Mouse (Mus musculus) heart, adult 2 months (tissue): ENCODE results near the gene Nsun4. TPM values are rescaled to one million over a fixed set of nuclear protein-coding genes. Genes with fewer than 3 reads are reported as not detected.

ENCODE experiments used
- DNase-seq, 2 experiments: peaks; one replicate each; pipeline ENCODE4 v3.0.0; 2021
- H3K27ac ChIP-seq: fragments of 200-600 bp; 2 replicates; pipeline ENCODE4 v1.8.1; 2022
- H3K27me3 ChIP-seq: fragments of 200-500 bp; 2 replicates; pipeline ENCODE4 v1.6.1; 2012; ENCODE audit warnings: mild to moderate bottlenecking, low read length, inconsistent platforms, mixed read lengths; ENCODE audit not compliant: control insufficient read depth, insufficient read depth
- H3K36me3 ChIP-seq: fragments of 200-500 bp; 2 replicates; pipeline ENCODE4 v1.6.1; 2012; ENCODE audit warnings: low read length, inconsistent platforms; ENCODE audit not compliant: control insufficient read depth, insufficient read depth
- H3K4me1 ChIP-seq: fragments of 200-500 bp; 2 replicates; pipeline ENCODE4 v1.6.1; 2011; ENCODE audit warnings: low read length; ENCODE audit not compliant: control insufficient read depth, insufficient read depth
- H3K4me3 ChIP-seq: fragments of 200-600 bp; 2 replicates; pipeline ENCODE4 v1.8.1; 2022
- H3K79me2 ChIP-seq: fragments of 200-500 bp; replicated peaks from 2 replicates; pipeline ENCODE4 v1.6.1; 2012; ENCODE audit warnings: mild to moderate bottlenecking, inconsistent platforms, low read length, moderate library complexity, mixed read lengths; ENCODE audit not compliant: control insufficient read depth, insufficient read depth
- H3K9ac ChIP-seq: fragments of 200-500 bp; 2 replicates; pipeline ENCODE4 v1.6.1; 2012; ENCODE audit warnings: low read depth, mild to moderate bottlenecking, control low read depth, inconsistent platforms, low read length, mixed read lengths
- CTCF ChIP-seq: fragments of 200-600 bp; IDR thresholded peaks from 2 replicates; pipeline ENCODE4 v1.8.1; 2022; ENCODE audit warnings: antibody characterized with exemption, mild to moderate bottlenecking, moderate library complexity
- EP300 ChIP-seq: fragments of 200-500 bp; IDR thresholded peaks from 2 replicates; pipeline ENCODE4 v1.6.1; 2011; ENCODE audit warnings: low read depth, low read length, control low read depth; ENCODE audit not compliant: insufficient read depth
- POLR2A ChIP-seq: fragments of 200-500 bp; IDR thresholded peaks from 2 replicates; pipeline ENCODE4 v1.6.1; 2011; ENCODE audit warnings: mild to moderate bottlenecking, low read depth, low read length, control low read depth; ENCODE audit not compliant: insufficient read depth
- WGBS: fragments of 180-500 bp; shearing (Covaris S2); methylation state at CpG from one replicate; pipeline ENCODE4 v1.1.7; 2018; 5-methylcytosine and 5-hydroxymethylcytosine counted together
- intact Hi-C: fragments of 180-260 bp; cut with DNase I; formaldehyde crosslinking; loops from one replicate; pipeline ENCODE4 v1.15.1; 2025
- polyA plus RNA-seq: library from polyadenylated mRNA; depleted of rRNA; stranded (reverse); fragments of >200 nt; gene quantifications from 2 replicates; pipeline ENCODE4 v1.2.3, GENCODE M21; 2012
- total RNA-seq, 2 experiments: library from RNA; stranded (reverse); gene quantifications; 2 replicates each; pipeline ENCODE4 v1.2.3; 2021

Nsun4 gene
- total and polyA plus RNA-seq, 3 experiments = 24.3 to 28.4 (median 24.9) TPM

GRCm38 (mm10) chr4:116077240-116078095 is 23.8 kb upstream of the Nsun4 start:
- Histone ChIP-seq H3K9ac (peak overlapping the region; percentile 91), H3K4me1 (peaks cover 12% of the 10 kb centered on the region), H3K27me3 (no peaks in the 10 kb centered on the region), H3K27ac (peak overlapping the region; percentile 96), H3K4me3 (peak overlapping the region; percentile 97), H3K79me2 (peaks cover 2% of the 10 kb centered on the region; the same call in 1 of the 2 replicates), H3K36me3 (peaks cover 7% of the 10 kb centered on the region)
- DNase-seq = peak in 1 of 2 experiments; percentile 11
- intact Hi-C loops = loop anchor here (1.0 to 5.0 kb wide), 2 partner anchors 24 to 70 kb away; partner anchors contain the start of gene Nsun4
- TF ChIP-seq EP300 (no peak), POLR2A (no peak)
- 27% methylated on average over 3 of the region's 3 CpGs for WGBS

DNA sequence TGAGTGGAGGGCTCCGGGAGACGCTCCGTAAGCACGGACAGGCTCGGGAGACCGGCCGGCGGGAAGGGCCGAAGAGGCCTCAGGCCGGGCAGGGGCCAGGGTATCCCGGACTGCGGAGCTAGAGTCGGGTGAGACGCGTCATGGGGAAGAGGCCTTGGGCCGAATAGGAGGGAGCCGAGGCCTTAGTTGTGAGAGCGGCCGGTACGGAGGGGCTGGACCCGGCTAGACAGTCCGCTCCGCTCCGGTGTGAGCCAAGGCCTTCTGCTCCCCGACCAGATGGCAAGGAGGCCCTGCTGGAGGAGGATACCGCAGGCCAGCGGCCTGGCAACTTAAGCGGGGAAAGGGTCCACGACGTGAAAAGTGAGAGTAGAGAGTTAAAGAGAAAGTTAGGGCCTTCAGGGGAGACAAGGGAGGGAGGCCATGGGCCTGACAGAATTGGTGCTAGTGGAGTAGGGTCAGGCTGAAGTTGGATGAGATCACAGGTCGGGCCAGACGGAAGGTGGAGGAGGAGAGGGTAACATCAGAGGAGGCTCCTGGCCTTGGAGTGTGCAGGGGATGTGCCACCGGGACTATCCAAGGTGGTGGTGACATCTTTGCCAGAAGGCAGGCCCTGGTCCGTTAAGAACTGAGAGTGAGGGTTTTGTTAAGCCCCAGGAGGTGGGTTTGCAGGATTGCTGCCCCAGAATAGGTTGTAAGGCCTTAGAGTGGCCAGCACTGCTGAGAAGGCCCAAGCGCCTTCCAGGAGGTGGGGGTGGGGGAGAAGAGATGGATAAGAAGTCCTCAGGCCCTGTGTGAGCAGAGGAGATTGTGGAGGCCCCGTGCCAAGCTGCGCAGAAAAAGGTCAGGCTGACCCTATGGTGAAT is 22.9 kb upstream of the Nsun4 start:
- intact Hi-C loops = loop anchor here (1.0 to 5.0 kb wide), 2 partner anchors 23 to 71 kb away; partner anchors contain the start of gene Nsun4
- TF ChIP-seq EP300 = no peak
- no peak for TF ChIP-seq POLR2A
- no peak for TF ChIP-seq CTCF
- Histone ChIP-seq H3K4me3 (peak overlapping the region; percentile 97), H3K36me3 (peaks cover 10% of the 10 kb centered on the region), H3K9ac (peak overlapping the region; percentile 91), H3K79me2 (peaks cover 2% of the 10 kb centered on the region; the same call in 1 of the 2 replicates), H3K4me1 (peaks cover 12% of the 10 kb centered on the region), H3K27ac (peak overlapping the region; percentile 96), H3K27me3 (no peaks in the 10 kb centered on the region)
- peak; percentile 63 to 70 for DNase-seq
- WGBS = 1% methylated on average over 36 of the region's 37 CpGs

DNA sequence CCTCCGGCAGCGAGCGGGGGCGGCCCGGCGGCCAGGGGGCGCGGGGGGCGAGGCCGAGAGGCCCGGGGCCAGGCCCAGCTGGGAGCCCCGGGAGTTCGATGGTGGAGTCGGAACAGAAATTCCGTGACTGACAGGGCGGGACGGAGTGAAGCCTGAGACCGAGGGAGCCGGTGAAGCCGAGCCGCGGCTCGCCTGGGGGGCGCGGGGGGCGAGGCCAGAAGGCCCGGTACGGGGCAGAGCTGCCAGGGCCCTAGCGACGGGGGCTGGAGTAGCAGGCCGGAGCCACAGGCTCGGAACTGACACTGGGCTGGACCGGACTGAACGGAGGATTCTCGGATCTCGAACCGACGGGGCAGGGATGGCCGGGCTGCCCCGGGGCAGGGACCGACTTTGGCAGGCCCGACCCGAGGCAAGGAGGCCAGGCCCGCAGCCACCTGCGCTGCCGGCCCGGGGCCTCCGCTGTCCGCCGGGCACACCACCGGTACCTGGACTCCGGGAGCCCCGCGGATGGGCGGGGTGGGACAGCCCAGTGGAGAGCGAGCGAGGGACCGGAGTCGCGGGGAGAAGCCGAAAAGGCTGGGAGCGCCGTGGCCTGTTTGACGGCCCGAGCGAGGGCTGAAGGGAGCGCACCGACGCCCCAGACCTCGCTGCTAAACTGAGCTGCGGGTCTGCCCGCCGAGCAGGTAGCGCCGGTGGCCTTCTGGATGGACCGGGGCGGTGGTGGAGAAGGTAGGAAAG is 22.1 kb upstream of the Nsun4 start:
- H3K4me1 ChIP-seq = peaks cover 13% of the 10 kb centered on the region
- intact Hi-C loops = loop anchor here (5.0 kb wide), 1 partner anchor 72 kb away; no protein-coding TSS in a partner anchor
- TF ChIP-seq EP300 (no peak), POLR2A (no peak), CTCF (peak; percentile 74)
- DNase-seq = peak; percentile 84
- H3K27ac ChIP-seq = peak overlapping the region; percentile 96
- peak overlapping the region; percentile 97 for H3K4me3 ChIP-seq
- peaks cover 12% of the 10 kb centered on the region for H3K36me3 ChIP-seq
- peak overlapping the region; percentile 91 for H3K9ac ChIP-seq
- WGBS = under 1% methylated on average over 76 of the region's 77 CpGs
- H3K79me2 ChIP-seq = peaks cover 2% of the 10 kb centered on the region; the same call in 1 of the 2 replicates
- no peaks in the 10 kb centered on the region for H3K27me3 ChIP-seq

DNA sequence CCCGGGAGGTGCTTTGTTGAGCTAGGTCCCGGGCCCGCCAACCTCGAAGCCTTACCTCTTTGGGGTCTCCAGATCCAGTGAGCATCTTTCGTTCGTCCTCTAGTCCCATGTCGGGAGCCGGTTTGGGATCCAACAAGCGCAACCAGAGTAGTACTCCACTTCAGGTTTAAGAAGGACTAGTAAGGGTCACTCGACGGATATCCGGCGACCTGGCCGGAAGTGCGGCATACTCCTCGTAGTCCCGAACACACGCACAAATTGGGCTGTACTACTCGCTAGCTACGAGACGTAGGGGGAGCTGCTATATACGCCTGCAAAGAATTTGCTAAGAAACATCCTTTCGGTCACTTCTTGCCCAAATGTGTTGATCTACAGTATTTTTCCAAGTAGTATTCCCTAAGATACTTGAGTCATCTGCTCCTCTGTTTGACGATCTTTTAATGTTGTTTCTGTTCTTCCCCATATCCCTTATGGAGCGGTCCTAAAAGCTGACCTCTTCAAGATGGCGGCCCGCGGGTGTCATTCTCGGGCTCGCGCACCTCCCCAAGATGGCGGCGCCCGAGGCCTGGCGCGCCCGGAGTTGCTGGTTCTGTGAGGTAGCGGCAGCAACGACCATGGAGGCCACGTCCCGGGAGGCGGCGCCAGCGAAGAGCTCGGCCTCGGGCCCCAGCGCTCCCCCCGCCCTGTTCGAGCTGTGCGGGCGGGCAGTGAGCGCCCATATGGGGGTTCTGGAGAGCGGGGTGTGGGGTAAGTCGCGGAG is 21.4 kb upstream of the Nsun4 start, which contains the start of the genes Uqcrh and Lrrc41:
TSS of gene Uqcrh (minus strand) at position 211 of the 760 bp plus-strand sequence.
TSS of gene Lrrc41 (plus strand) at position 409 of the 760 bp plus-strand sequence.
- under 1% methylated on average over 55 of the region's 55 CpGs for WGBS
- H3K79me2 ChIP-seq = peaks cover 2% of the 10 kb centered on the region; the same call in 1 of the 2 replicates
- intact Hi-C loops = loop anchor here (5.0 kb wide), 1 partner anchor 72 kb away; no protein-coding TSS in a partner anchor
- DNase-seq = peak; percentile 93 to 94
- H3K9ac ChIP-seq = peak within 1 kb of the TSS; percentile 91
- H3K27ac ChIP-seq = peak within 1 kb of the TSS; percentile 96
- no peaks in the 10 kb centered on the region for H3K27me3 ChIP-seq
- peaks cover 18% of the 10 kb centered on the region for H3K36me3 ChIP-seq
- peaks cover 13% of the 10 kb centered on the region for H3K4me1 ChIP-seq
- peak within 1 kb of the TSS; percentile 97 for H3K4me3 ChIP-seq
- TF ChIP-seq EP300 (0 out of 2 replicates have a peak, but pooled peaks have one; percentile 43), CTCF (no peak), POLR2A (peak; percentile 96)
